Mouse (Mus musculus): ENCODE data around the gene Klc4. TPM values are rescaled to one million over a fixed set of nuclear protein-coding genes. Genes with fewer than 3 reads are reported as not detected.
A peak's percentile ranks its signal among the peaks of the same experiment; 100 is the strongest.

The Klc4 gene
- polyA plus RNA-seq, 1 experiment from 2014 or later: 31.0 TPM

DNA sequence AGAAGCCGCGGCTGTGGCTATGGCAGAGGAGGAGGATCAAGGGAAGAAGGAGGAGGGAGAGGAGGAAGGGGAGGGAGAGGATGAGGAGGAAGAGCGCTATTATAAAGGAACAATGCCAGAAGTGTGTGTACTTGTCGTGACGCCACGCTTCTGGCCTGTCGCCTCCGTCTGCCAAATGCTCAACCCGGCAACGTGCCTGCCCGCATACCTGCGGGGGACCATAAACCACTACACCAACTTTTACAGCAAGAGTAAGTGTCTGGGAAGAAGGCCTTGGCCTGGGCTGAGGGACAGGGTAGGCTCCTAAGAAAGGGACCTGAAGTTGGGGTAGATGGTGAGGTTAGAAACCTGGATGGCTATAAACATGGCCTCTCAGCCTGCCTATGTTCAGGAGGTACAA lies 16.2 kb upstream of the Klc4 start:
- H3K27ac ChIP-seq (ENCODE audit: low read length): no peak overlapping the region
- ATAC-seq (ENCODE audit: insufficient number of reproducible peaks, insufficient read depth, low FRiP score, low read depth): no peak
- H3K27me3 ChIP-seq (ENCODE audit: control insufficient read depth, insufficient read depth, low read length): no peaks in the 10 kb centered on the region
- no peaks in the 10 kb centered on the region for H3K9me3 ChIP-seq (ENCODE audit: control insufficient read depth, low read depth, low read length)
- no peaks in the 10 kb centered on the region for H3K4me1 ChIP-seq (ENCODE audit: control insufficient read depth, insufficient read depth, low read length)
- WGBS: 95% methylated on average over 12 of the region's 12 CpGs
- H3K36me3 ChIP-seq (ENCODE audit: control insufficient read depth, insufficient read depth, low read length): peaks cover 79% of the 10 kb centered on the region
- no peak overlapping the region for H3K4me3 ChIP-seq (ENCODE audit: low read depth, low read length)
- no peak overlapping the region for H3K9ac ChIP-seq (replicated peaks; ENCODE audit: low read depth, low read length)
- no peak overlapping the region for H3K4me2 ChIP-seq (replicated peaks; ENCODE audit: low read depth, low read length)

DNA sequence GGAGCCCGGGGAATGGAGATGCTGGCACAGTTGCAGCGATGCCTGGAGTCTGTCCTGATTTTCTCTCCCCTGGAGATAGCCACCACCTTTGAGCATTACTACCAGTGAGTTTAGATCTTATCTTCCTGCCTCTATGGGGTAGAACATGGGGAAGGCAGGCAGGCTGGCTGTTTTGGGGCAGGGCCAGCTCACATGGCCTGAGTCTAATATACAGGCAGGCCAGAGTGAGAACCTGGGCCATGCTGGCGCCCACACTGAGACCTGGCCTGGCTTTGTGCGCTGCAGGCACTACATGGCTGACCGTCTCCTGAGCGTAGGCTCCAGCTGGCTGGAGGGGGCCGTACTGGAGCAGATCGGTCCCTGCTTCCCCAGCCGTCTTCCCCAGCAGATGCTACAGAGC lies 15.5 kb upstream of the Klc4 start:
- 96% methylated on average over 9 of the region's 9 CpGs for WGBS
- H3K36me3 ChIP-seq (ENCODE audit: control insufficient read depth, insufficient read depth, low read length): peaks cover 85% of the 10 kb centered on the region
- no peaks in the 10 kb centered on the region for H3K27me3 ChIP-seq (ENCODE audit: control insufficient read depth, insufficient read depth, low read length)
- H3K9ac ChIP-seq (replicated peaks; ENCODE audit: low read depth, low read length): no peak overlapping the region
- H3K4me1 ChIP-seq (ENCODE audit: control insufficient read depth, insufficient read depth, low read length): no peaks in the 10 kb centered on the region
- no peak for ATAC-seq (ENCODE audit: insufficient number of reproducible peaks, insufficient read depth, low FRiP score, low read depth)
- H3K4me3 ChIP-seq (ENCODE audit: low read depth, low read length): no peak overlapping the region
- H3K9me3 ChIP-seq (ENCODE audit: control insufficient read depth, low read depth, low read length): no peaks in the 10 kb centered on the region
- no peak overlapping the region for H3K27ac ChIP-seq (ENCODE audit: low read length)
- no peak overlapping the region for H3K4me2 ChIP-seq (replicated peaks; ENCODE audit: low read depth, low read length)

GRCm38 (mm10) chr17:46656054-46656453 lies 10.2 kb upstream of the Klc4 start:
- no peak for ATAC-seq (ENCODE audit: insufficient number of reproducible peaks, insufficient read depth, low FRiP score, low read depth)
- Histone ChIP-seq H3K9ac (replicated peaks; ENCODE audit: low read depth, low read length) (no peak overlapping the region), H3K4me1 (ENCODE audit: control insufficient read depth, insufficient read depth, low read length) (peaks cover 18% of the 10 kb centered on the region), H3K27me3 (ENCODE audit: control insufficient read depth, insufficient read depth, low read length) (no peaks in the 10 kb centered on the region), H3K4me3 (ENCODE audit: low read depth, low read length) (no peak overlapping the region), H3K4me2 (replicated peaks; ENCODE audit: low read depth, low read length) (no peak overlapping the region), H3K36me3 (ENCODE audit: control insufficient read depth, insufficient read depth, low read length) (peaks cover 87% of the 10 kb centered on the region), H3K9me3 (ENCODE audit: control insufficient read depth, low read depth, low read length) (no peaks in the 10 kb centered on the region), H3K27ac (ENCODE audit: low read length) (no peak overlapping the region)
- WGBS: 74% methylated on average over 6 of the region's 6 CpGs

GRCm38 (mm10) chr17:46651755-46652547 lies 6.1 kb upstream of the Klc4 start:
- H3K27me3 ChIP-seq (ENCODE audit: control insufficient read depth, insufficient read depth, low read length): no peaks in the 10 kb centered on the region
- H3K4me1 ChIP-seq (ENCODE audit: control insufficient read depth, insufficient read depth, low read length): peaks cover 28% of the 10 kb centered on the region
- 70% methylated on average over 20 of the region's 20 CpGs for WGBS

DNA sequence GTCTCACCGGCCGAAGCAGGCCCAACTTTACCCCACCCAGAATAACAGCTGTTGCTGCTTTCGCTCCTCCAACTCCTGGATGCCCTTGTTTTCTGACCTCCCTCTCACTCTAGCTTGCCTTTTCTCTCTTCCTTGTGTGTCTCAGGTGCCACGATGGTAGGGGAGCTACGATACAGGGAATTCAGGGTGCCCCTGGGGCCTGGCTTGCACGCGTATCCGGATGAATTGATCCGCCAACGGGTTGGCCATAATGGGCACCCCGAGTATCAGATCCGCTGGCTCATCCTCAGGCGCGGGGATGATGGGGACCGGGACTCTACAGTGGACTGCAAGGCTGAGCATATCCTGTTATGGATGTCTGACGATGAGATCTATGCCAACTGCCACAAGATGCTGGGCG lies 5.5 kb upstream of the Klc4 start:
- Histone ChIP-seq H3K4me1 (ENCODE audit: control insufficient read depth, insufficient read depth, low read length) (peaks cover 33% of the 10 kb centered on the region), H3K27me3 (ENCODE audit: control insufficient read depth, insufficient read depth, low read length) (no peaks in the 10 kb centered on the region), H3K27ac (ENCODE audit: low read length) (peak overlapping the region; percentile 86), H3K9ac (replicated peaks; ENCODE audit: low read depth, low read length) (peak overlapping the region; percentile 86), H3K36me3 (ENCODE audit: control insufficient read depth, insufficient read depth, low read length) (peaks cover 48% of the 10 kb centered on the region), H3K4me2 (replicated peaks; ENCODE audit: low read depth, low read length) (peak overlapping the region; percentile 75), H3K4me3 (ENCODE audit: low read depth, low read length) (peak overlapping the region; percentile 83), H3K9me3 (ENCODE audit: control insufficient read depth, low read depth, low read length) (no peaks in the 10 kb centered on the region)
- 72% methylated on average over 17 of the region's 17 CpGs for WGBS
- no peak for ATAC-seq (ENCODE audit: insufficient number of reproducible peaks, insufficient read depth, low FRiP score, low read depth)

More at GRCm38 (mm10) chr17:46651755-46652547, 6.1 kb upstream of the Klc4 start:
- Histone ChIP-seq H3K27ac (ENCODE audit: low read length) (no peak overlapping the region), H3K9ac (replicated peaks; ENCODE audit: low read depth, low read length) (peak overlapping the region; percentile 86), H3K9me3 (ENCODE audit: control insufficient read depth, low read depth, low read length) (no peaks in the 10 kb centered on the region), H3K4me3 (ENCODE audit: low read depth, low read length) (peak overlapping the region; percentile 83), H3K4me2 (replicated peaks; ENCODE audit: low read depth, low read length) (peak overlapping the region; percentile 75), H3K36me3 (ENCODE audit: control insufficient read depth, insufficient read depth, low read length) (peaks cover 54% of the 10 kb centered on the region)
- no peak for ATAC-seq (ENCODE audit: insufficient number of reproducible peaks, insufficient read depth, low FRiP score, low read depth)

GRCm38 (mm10) chr17:46650232-46651031 lies 4.6 kb upstream of the Klc4 start, which contains the start of gene Cul7:
Gene Cul7, plus strand, starts transcription at chr17:46650337.
- no peaks in the 10 kb centered on the region for H3K9me3 ChIP-seq (ENCODE audit: control insufficient read depth, low read depth, low read length)
- peak within 1 kb of the TSS; percentile 83 for H3K4me3 ChIP-seq (ENCODE audit: low read depth, low read length)
- under 1% methylated on average over 54 of the region's 58 CpGs for WGBS
- peaks cover 33% of the 10 kb centered on the region for H3K4me1 ChIP-seq (ENCODE audit: control insufficient read depth, insufficient read depth, low read length)
- H3K36me3 ChIP-seq (ENCODE audit: control insufficient read depth, insufficient read depth, low read length): peaks cover 39% of the 10 kb centered on the region
- peak; percentile 94 for ATAC-seq (ENCODE audit: insufficient number of reproducible peaks, insufficient read depth, low FRiP score, low read depth)
- H3K4me2 ChIP-seq (replicated peaks; ENCODE audit: low read depth, low read length): peak within 1 kb of the TSS; percentile 75
- H3K27me3 ChIP-seq (ENCODE audit: control insufficient read depth, insufficient read depth, low read length): no peaks in the 10 kb centered on the region
- peak within 1 kb of the TSS; percentile 86 for H3K27ac ChIP-seq (ENCODE audit: low read length)
- peak within 1 kb of the TSS; percentile 86 for H3K9ac ChIP-seq (replicated peaks; ENCODE audit: low read depth, low read length)

DNA sequence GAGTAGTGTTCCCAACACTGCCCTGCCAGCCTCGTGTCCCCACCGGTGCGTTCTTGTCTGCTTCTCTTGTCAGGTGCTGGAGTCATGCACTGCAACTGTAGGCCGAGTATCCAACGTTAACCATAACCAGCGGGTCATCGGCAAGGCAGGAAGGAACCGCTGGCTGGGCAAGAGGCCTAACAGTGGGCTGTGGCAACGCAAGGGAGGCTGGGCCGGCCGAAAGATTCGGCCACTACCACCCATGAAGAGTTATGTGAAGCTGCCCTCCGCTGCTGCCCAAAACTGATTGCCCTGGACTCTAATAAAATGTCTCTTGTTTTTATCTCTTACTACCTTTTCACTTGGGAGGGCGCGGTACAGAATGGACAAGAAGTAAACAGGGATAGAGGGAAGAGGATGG lies 4.0 kb upstream of the Klc4 start:
- peaks cover 37% of the 10 kb centered on the region for H3K4me1 ChIP-seq (ENCODE audit: control insufficient read depth, insufficient read depth, low read length)
- peak overlapping the region; percentile 75 for H3K4me2 ChIP-seq (replicated peaks; ENCODE audit: low read depth, low read length)
- peak overlapping the region; percentile 86 for H3K27ac ChIP-seq (ENCODE audit: low read length)
- H3K36me3 ChIP-seq (ENCODE audit: control insufficient read depth, insufficient read depth, low read length): peaks cover 36% of the 10 kb centered on the region
- no peak for ATAC-seq (ENCODE audit: insufficient number of reproducible peaks, insufficient read depth, low FRiP score, low read depth)
- H3K4me3 ChIP-seq (ENCODE audit: low read depth, low read length): peak overlapping the region; percentile 83
- 26% methylated on average over 15 of the region's 15 CpGs for WGBS
- H3K27me3 ChIP-seq (ENCODE audit: control insufficient read depth, insufficient read depth, low read length): no peaks in the 10 kb centered on the region
- H3K9me3 ChIP-seq (ENCODE audit: control insufficient read depth, low read depth, low read length): no peaks in the 10 kb centered on the region
- peak overlapping the region; percentile 86; the same call in 1 of the 2 replicates for H3K9ac ChIP-seq (replicated peaks; ENCODE audit: low read depth, low read length)

DNA sequence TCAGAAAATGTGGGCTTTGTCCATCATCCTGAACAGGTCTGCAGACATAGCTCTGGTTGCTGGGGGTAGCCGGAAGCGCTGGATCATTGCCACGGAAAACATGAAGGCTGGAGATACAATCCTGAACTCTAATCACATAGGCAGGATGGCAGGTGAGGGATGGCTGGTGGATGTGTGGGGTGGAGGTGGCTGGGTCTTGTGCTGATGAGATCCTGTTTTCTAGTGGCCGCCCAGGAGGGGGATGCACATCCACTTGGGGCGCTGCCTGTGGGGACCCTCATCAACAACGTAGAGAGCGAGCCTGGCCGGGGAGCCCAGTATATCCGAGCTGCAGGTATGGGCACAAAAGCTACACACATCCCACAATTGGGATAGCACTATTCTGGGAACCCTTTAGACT lies 2.6 kb upstream of the Klc4 start:
- H3K4me1 ChIP-seq (ENCODE audit: control insufficient read depth, insufficient read depth, low read length): peaks cover 44% of the 10 kb centered on the region
- WGBS: 91% methylated on average over 9 of the region's 9 CpGs

More for the DNA sequence above, 2.6 kb upstream of the Klc4 start:
- Histone ChIP-seq H3K9me3 (ENCODE audit: control insufficient read depth, low read depth, low read length) (no peaks in the 10 kb centered on the region), H3K4me3 (ENCODE audit: low read depth, low read length) (no peak overlapping the region), H3K27ac (ENCODE audit: low read length) (no peak overlapping the region), H3K27me3 (ENCODE audit: control insufficient read depth, insufficient read depth, low read length) (no peaks in the 10 kb centered on the region), H3K9ac (replicated peaks; ENCODE audit: low read depth, low read length) (no peak overlapping the region), H3K4me2 (replicated peaks; ENCODE audit: low read depth, low read length) (no peak overlapping the region), H3K36me3 (ENCODE audit: control insufficient read depth, insufficient read depth, low read length) (peaks cover 23% of the 10 kb centered on the region)
- ATAC-seq (ENCODE audit: insufficient number of reproducible peaks, insufficient read depth, low FRiP score, low read depth): no peak
